Mouse (Mus musculus) cerebellum, adult 2 months (tissue): ENCODE measurements at regions not wholly inside any gene's neighbourhood (a gene's known extent, or its start where the extent isn't known, plus 50 kb on each side); places are given as distances from the start of the nearest gene placed in this dataset.

Experiments used
- CTCF ChIP-seq: fragments of 200-500 bp; IDR thresholded peaks from 2 replicates; pipeline ENCODE4 v1.5.1; 2011; ENCODE audit warnings: low read depth, mild to moderate bottlenecking, control low read depth, low read length, moderate library complexity, borderline replicate concordance; ENCODE audit not compliant: insufficient read depth
- POLR2A ChIP-seq: fragments of 200-500 bp; IDR thresholded peaks from 2 replicates; pipeline ENCODE4 v1.6.1; 2011; ENCODE audit warnings: low read length, control low read depth, borderline replicate concordance; ENCODE audit not compliant: insufficient read depth

DNA sequence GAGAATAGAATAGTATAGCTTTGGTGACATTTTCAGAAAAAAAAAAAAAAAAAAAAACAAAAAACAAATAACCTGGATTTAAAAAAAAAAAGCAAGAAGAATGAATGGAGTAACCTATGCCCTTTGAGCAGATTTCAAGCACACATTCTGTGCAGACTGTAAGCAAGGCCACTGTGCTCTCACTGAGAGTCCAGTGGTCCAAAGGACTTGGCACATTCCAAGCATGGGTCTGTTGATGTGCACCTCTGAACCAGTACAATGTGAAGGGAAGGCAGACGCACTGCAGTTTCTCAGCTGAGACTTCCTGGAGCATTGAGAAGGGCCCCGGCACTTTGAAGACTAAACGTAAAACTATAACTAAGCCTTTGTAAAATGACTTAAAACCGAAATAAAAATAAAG, 527.7 kb downstream of the Tns3 start:
- TF ChIP-seq POLR2A (no peak), CTCF (no peak)
